Mouse (Mus musculus): Measurements from ENCODE around the gene Kcnb1.

Kcnb1 gene

DNA sequence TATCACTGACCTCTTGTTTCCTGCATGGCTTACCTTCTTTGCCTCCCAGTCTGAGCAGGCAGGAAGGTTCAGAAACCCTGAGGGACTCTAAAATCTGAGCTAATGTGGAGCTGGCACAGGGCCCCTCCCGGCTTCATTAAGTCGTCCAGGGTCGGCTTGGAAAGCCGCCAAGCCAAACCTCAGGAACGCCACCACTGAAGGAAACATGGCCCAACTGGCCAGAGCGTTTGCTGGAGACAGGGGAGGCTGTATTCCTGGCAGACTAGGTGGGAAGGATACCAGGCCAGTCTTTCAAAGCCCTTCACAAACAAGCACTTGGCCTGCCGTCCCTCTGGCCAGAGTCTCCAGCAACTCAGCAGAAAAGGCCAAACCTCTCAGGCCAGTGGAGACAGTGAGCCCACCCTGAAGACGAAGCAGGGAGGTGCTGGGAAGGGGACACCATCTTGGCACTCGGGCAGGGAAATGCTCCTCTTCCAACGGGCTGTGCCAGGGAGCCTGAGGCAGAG lies 27.4 kb downstream of the Kcnb1 start:
- DNase-seq, result no peak

DNA sequence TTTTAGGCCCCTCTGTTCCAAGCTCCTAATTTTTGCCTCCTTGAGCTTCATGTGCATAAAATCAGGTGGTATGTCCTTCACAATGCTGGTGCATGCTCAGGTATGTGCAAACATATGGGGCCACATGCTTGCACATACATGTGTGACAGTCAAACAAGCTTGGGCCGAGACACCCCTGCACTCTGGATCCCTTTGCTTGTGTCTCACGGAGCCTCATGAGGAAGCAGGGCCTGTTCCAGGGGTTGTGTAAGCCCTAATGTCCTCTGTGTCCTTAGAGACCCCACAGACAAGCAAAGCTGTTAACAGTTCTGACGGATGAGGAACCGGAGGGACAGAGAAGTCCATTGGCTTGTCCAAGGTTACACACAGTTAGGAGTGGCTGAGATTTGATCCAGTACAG lies 30.2 kb downstream of the Kcnb1 start:
- no peak for DNase-seq

- no peak for DNase-seq
These were observed 31.2 kb downstream of the Kcnb1 start for GRCm38 (mm10) chr2:167158780-167159179.

DNA sequence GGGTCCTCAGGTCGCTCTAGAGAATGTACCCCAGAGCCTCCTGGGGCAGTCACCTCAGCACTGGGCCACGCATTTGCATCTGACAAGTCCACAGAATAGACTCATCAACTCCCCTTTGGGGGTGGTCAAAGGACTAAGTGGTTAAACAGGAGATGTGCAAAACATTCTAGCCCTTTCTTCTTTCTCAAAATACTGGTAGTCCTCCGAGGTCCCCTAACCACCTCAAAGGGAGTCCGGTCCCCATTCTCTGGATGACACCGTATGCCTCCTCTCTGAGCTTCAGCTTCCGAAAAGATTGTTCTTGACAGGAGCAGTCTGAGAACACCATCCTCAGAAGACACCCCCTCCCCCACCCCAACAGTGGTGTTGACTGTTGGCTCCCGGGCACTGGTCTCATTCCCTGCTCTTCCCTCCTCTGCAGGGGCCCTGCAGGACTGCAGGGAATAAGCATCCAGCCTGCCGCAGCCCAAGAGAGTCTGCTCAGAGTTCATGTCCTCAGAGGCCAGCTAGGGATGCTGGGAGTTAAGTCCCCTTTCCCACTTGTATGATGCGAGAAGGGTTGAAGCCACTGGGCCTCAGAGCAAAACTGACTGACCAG lies 33.7 kb downstream of the Kcnb1 start:
- no peak for DNase-seq

- DNase-seq, result no peak
These were observed 34.4 kb downstream of the Kcnb1 start for GRCm38 (mm10) chr2:167155541-167155973.

- DNase-seq, result no peak
These were observed 39.1 kb downstream of the Kcnb1 start for GRCm38 (mm10) chr2:167150880-167151279.

- DNase-seq, result no peak
These were observed 39.8 kb downstream of the Kcnb1 start for GRCm38 (mm10) chr2:167150135-167150534.

- DNase-seq, result no peak
These were observed 40.9 kb downstream of the Kcnb1 start for GRCm38 (mm10) chr2:167149035-167149434.

DNA sequence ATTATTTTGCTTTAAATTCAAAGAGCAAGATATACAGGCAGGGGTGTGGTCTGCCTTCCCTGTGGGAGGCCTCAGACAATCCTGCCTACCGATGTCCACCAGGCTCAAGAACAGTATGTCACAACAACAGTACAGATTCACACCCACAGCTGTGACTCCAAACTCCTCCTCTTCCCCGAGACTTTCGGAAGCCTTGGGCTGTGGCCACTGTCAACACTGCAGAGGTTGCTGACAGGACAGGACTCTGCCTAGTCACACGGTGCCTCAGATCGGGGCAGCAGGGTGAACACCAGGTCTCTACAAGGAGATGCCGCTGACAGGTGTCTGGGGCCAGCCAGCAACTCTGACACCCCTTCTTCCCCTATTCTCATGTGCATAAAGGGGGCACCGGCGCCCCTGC lies 42.2 kb downstream of the Kcnb1 start:
- peak; percentile 9 for DNase-seq

GRCm38 (mm10) chr2:167145904-167146303 lies 44.1 kb downstream of the Kcnb1 start:
- no peak for DNase-seq

GRCm38 (mm10) chr2:167144439-167145307 lies 45.3 kb downstream of the Kcnb1 start:
- DNase-seq, result no peak

GRCm38 (mm10) chr2:167143914-167144313 lies 46.0 kb downstream of the Kcnb1 start:
- no peak for DNase-seq

- DNase-seq, result no peak
These were observed 47.7 kb downstream of the Kcnb1 start for GRCm38 (mm10) chr2:167142282-167142681.

DNA sequence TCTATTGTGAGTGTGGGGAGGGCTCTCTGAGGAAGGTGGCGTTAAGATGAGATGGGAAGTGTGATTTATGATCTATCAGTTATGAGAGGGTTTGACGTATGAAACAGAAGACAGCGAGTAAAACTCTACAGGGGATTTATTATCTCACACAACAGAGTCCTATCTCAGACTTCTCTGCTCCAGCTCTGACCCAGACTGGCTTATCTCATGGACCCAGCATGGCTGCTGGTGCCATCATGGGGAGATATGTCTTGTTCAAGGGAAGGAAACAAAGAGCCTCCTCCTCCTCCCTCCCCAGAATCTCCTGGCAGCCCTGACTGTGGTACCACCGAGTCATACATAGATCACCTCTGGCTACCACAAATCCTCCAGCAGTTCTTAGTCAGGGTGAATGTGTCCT lies 48.1 kb downstream of the Kcnb1 start:
- DNase-seq, result no peak

GRCm38 (mm10) chr2:167139801-167140269 lies 50.1 kb downstream of the Kcnb1 start:
- DNase-seq, result peak; percentile 48

DNA sequence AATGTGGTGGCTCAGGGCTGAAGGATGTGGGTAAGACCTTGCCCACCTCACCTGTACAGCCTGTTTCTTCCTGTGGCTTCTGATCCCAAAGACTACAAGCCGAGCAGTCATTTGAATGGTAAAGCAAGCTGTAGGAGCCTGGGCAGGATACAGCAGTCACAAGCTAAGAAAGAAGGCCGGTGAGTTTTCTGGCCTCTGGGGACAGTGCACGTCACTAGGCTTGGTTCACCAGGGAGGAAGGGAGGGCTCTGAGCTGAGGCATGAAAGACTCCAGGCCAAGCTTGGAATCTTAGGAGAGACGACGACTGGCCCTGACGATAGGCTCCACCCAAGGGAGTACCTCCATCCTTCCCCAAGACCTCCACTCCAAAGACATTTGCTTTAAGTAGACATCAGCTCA lies 51.3 kb downstream of the Kcnb1 start:
- DNase-seq, result no peak

GRCm38 (mm10) chr2:167136909-167137308 lies 53.0 kb downstream of the Kcnb1 start:
- no peak for DNase-seq

- DNase-seq, result no peak
These were observed 57.9 kb downstream of the Kcnb1 start for GRCm38 (mm10) chr2:167132041-167132440.

GRCm38 (mm10) chr2:167130050-167130770 lies 59.7 kb downstream of the Kcnb1 start:
- no peak for DNase-seq

GRCm38 (mm10) chr2:167129608-167129955 lies 60.4 kb downstream of the Kcnb1 start:
- DNase-seq, result no peak

DNA sequence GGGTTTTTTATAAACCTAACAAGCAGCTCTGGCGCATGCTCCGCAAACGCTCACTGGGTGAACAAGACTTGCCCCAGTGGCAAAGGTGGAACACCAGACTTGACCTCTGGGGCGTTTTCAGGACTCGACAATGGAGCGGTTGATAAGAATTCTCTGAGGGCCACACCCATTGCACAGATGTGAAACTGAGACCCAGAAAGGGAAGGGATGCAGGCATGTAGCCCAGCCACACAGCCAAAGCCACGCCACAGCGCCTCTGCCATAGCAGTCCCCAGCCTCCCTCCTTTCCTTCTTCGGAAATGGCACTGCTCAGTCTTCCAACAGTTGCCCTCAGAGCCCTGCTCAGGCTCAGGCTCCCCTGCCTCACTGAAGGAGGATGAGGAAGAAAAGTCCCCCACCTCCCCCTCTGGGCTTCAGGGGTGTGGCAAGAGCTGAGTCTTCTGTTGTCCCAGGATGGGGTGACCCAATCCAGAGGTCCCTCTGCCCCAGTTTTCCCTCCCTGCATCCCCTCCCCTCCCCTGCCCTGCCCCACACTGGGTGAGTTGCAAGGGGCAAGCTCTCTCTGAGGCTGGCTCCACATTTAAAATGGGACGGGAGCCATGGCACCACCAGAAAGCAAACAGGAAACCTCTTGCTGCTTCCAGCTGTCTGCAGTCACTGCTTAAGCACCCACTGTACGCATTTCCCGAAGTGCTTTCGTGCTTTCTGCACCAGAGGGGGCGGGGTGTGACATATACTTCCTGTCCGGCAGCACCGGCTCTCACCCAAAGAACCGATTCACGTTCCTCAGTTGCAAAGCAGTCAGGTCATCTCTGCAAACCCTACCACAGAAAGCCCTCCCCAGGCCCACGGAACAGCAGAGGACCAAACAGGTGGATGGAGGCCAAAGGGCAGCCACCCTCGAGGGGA lies 61.0 kb downstream of the Kcnb1 start:
- DNase-seq, result peak; percentile 49

DNA sequence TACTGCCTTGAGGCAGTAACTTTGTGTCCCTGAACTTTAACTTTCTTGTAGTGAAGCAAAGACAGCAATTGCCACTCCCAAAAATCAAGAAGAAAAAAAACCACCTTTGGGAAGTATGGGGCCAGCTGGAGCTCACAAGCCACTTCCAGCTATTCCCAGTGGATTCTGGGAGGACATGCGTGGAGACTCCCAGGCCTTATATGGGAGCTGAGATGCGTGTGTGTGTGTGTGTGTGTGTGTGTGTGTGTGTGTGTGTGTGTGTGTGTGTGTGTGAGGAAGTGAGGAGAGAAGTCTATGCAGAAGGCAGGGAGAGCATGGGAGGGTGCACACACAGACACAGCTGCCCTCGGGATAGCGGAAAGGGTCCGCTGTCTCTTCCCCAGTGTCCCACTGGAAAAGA lies 62.6 kb downstream of the Kcnb1 start:
- no peak for DNase-seq
